Mouse (Mus musculus) MEL (cell line): Measurements from ENCODE around the gene Tmem214. TPM values are rescaled to one million over a fixed set of nuclear protein-coding genes. Genes with fewer than 3 reads are reported as not detected.
A peak's percentile ranks its signal among the peaks of the same experiment; 100 is the strongest.

ENCODE experiments used
- DNase-seq: peaks from one replicate; pipeline ENCODE4 v3.0.0; 2011; ENCODE audit warnings: low read depth, low spot score
- H3K27ac ChIP-seq: 2 replicates; pipeline ENCODE4 v1.5.1; 2012; ENCODE audit warnings: low read depth, mild to moderate bottlenecking, control low read depth, low read length, moderate library complexity; ENCODE audit not compliant: control insufficient read depth
- H3K27me3 ChIP-seq, 2 experiments: fragments of 150-350 bp in 1 of 2; sonication (generic) in 1 of 2; 2 replicates each; pipeline ENCODE4 v1.6.1; 2012; ENCODE audit warnings: low read length in 2 of 2, mild to moderate bottlenecking in 2 of 2, improper control_type of control experiment in 1 of 2, moderate library complexity in 1 of 2; ENCODE audit not compliant: insufficient read depth in 2 of 2, control insufficient read depth in 1 of 2
- H3K36me3 ChIP-seq, 2 experiments: 2 replicates each; pipeline ENCODE4 v1.6.1; 2012 to 2014; ENCODE audit warnings: low read length in 2 of 2, improper control_type of control experiment in 1 of 2, inconsistent platforms in 1 of 2, mild to moderate bottlenecking in 1 of 2; ENCODE audit not compliant: insufficient read depth in 2 of 2, control insufficient read depth in 1 of 2
- H3K4me1 ChIP-seq, 2 experiments: fragments of 150-350 bp in 1 of 2; sonication (generic) in 1 of 2; 2 replicates each; pipeline ENCODE4 v1.6.1; 2012; ENCODE audit warnings: low read length in 2 of 2, improper control_type of control experiment in 1 of 2, mild to moderate bottlenecking in 1 of 2; ENCODE audit not compliant: insufficient read depth in 2 of 2, control insufficient read depth in 1 of 2
- H3K4me3 ChIP-seq, 2 experiments: fragments of 150-350 bp in 1 of 2; sonication (generic) in 1 of 2; 2 replicates each; pipeline ENCODE4 v1.5.1; 2012; ENCODE audit warnings: low read depth in 2 of 2, low read length in 2 of 2, mild to moderate bottlenecking in 2 of 2, moderate library complexity in 2 of 2, control low read depth in 1 of 2, improper control_type of control experiment in 1 of 2; ENCODE audit not compliant: control insufficient read depth in 1 of 2, insufficient read depth in 1 of 2
- H3K79me2 ChIP-seq: 2 replicates; pipeline ENCODE4 v1.6.1; 2012; ENCODE audit warnings: mild to moderate bottlenecking, low read length, moderate library complexity; ENCODE audit not compliant: control insufficient read depth, poor library complexity, insufficient read depth
- H3K9ac ChIP-seq: 2 replicates; pipeline ENCODE4 v1.6.1; 2012; ENCODE audit warnings: low read depth, mild to moderate bottlenecking, control low read depth, low read length, moderate library complexity; ENCODE audit not compliant: control insufficient read depth, poor library complexity, severe bottlenecking
- H3K9me3 ChIP-seq: fragments of 150-350 bp; sonication (generic); replicated peaks from 2 replicates; pipeline ENCODE4 v1.6.1; 2012; ENCODE audit warnings: mild to moderate bottlenecking, low read length, improper control_type of control experiment, moderate library complexity; ENCODE audit not compliant: insufficient read depth
- BHLHE40 ChIP-seq: IDR thresholded peaks from 2 replicates; pipeline ENCODE4 v1.6.1; 2012; ENCODE audit warnings: low read depth, mild to moderate bottlenecking, inconsistent platforms, low read length, improper control_type of control experiment, borderline replicate concordance
- CHD1 ChIP-seq: IDR thresholded peaks from 2 replicates; pipeline ENCODE4 v1.6.1; 2012; ENCODE audit warnings: low read depth, mild to moderate bottlenecking, inconsistent platforms, low read length, improper control_type of control experiment
- E2F4 ChIP-seq: IDR thresholded peaks from 2 replicates; pipeline ENCODE4 v1.6.1; 2011; ENCODE audit warnings: low read depth, low read length, improper control_type of control experiment, borderline replicate concordance
- EP300 ChIP-seq, 2 experiments: IDR thresholded peaks; 2 replicates each; pipeline ENCODE4 v1.6.1; 2011; ENCODE audit warnings: improper control_type of control experiment in 2 of 2, low read length in 2 of 2, low read depth in 1 of 2, mild to moderate bottlenecking in 1 of 2
- HCFC1 ChIP-seq: IDR thresholded peaks from 2 replicates; pipeline ENCODE4 v1.6.1; 2012; ENCODE audit warnings: low read depth, mild to moderate bottlenecking, inconsistent platforms, low read length, improper control_type of control experiment, moderate library complexity
- KAT2A ChIP-seq: conservative IDR thresholded peaks from 2 replicates; pipeline ENCODE4 v1.6.1; 2012; ENCODE audit warnings: low read depth, low read length, improper control_type of control experiment, inconsistent platforms
- MAX ChIP-seq: IDR thresholded peaks from 2 replicates; pipeline ENCODE4 v1.6.1; 2011; ENCODE audit warnings: low read length, improper control_type of control experiment
- MYC ChIP-seq: IDR thresholded peaks from 2 replicates; pipeline ENCODE4 v1.6.1; 2011; ENCODE audit warnings: low read depth, mild to moderate bottlenecking, low read length, improper control_type of control experiment, moderate library complexity
- NELFE ChIP-seq: IDR thresholded peaks from 2 replicates; pipeline ENCODE4 v1.6.1; 2011; ENCODE audit warnings: low read depth, low read length, improper control_type of control experiment
- UBTF ChIP-seq: IDR thresholded peaks from 2 replicates; pipeline ENCODE4 v1.6.1; 2012; ENCODE audit warnings: low read depth, mild to moderate bottlenecking, inconsistent platforms, low read length, improper control_type of control experiment, moderate library complexity, borderline replicate concordance; ENCODE audit not compliant: insufficient read depth
- USF1 ChIP-seq: IDR thresholded peaks from 2 replicates; pipeline ENCODE4 v1.6.1; 2014; ENCODE audit warnings: low read depth, mild to moderate bottlenecking, inconsistent platforms, low read length, improper control_type of control experiment, moderate library complexity
- ZC3H11A ChIP-seq: IDR thresholded peaks from 2 replicates; pipeline ENCODE4 v1.6.1; 2012; ENCODE audit warnings: low read depth, mild to moderate bottlenecking, inconsistent platforms, low read length, improper control_type of control experiment
- ZKSCAN1 ChIP-seq: IDR thresholded peaks from 2 replicates; pipeline ENCODE4 v1.6.1; 2012; ENCODE audit warnings: low read depth, mild to moderate bottlenecking, inconsistent platforms, low read length, improper control_type of control experiment, moderate library complexity
- polyA plus RNA-seq, 2 experiments: library from polyadenylated mRNA; stranded (reverse) in 1 of 2; unstranded in 1 of 2; fragments of >175 nt in 1 of 2; fragments of >200 nt in 1 of 2; gene quantifications; 2 replicates each; pipeline versions ENCODE4 v1.2.1 to v1.2.4; 2012; ENCODE audit warnings: low replicate concordance in 2 of 2, low read depth in 1 of 2; ENCODE audit not compliant: insufficient read length in 2 of 2, insufficient read depth in 1 of 2, missing spikeins in 1 of 2
- total RNA-seq: library from RNA; depleted of rRNA; stranded (reverse); fragments of 300-350 nt; gene quantifications from 2 replicates; pipeline ENCODE4 v1.2.3, GENCODE M21; 2012; rRNA removed

The Tmem214 gene
- total and polyA plus RNA-seq, 3 experiments = 50.5 to 170 (median 101) TPM

DNA sequence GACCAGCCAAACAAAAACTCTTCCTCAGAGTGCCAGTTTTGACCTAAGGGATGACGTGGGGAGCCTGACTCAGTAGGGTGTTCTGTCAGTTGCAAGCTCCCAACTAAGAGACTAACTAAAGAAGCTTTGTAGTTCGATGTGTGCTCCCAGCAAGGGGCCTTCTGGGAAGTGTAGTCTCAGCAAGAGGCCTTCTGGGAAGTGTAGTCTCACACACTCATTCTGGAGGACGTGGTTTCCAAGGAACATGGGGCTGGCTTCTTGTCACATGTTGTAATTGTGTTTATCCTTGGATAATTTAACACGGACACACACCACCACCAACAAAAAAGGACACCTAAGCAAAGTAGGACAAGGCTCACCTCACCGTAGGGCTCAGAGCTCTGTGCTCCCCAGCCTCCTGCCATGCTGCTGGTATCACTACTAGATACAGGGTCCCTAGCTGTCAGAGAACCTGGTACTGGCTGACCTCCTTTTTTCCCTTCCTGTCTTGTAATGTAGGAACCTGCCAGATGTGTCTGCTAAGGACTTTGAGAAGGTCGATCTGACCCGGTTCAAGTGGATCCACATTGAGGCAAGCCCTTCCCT, 60.2 kb downstream of the Tmem214 start:
- H3K4me1 ChIP-seq = peaks cover 0 to 7% of the 10 kb centered on the region in 2 experiments; a peak in 1 of 4 replicates
- H3K9ac ChIP-seq = no peak overlapping the region
- no peaks in the 10 kb centered on the region for H3K9me3 ChIP-seq
- no peaks in the 10 kb centered on the region for H3K27me3 ChIP-seq
- TF ChIP-seq CHD1 = no peak
- 0 out of 2 replicates have a peak, but pooled peaks have one; percentile 34 for TF ChIP-seq MYC
- no peak for TF ChIP-seq NELFE
- TF ChIP-seq KAT2A = peak; percentile 62
- peak; percentile 92 for TF ChIP-seq HCFC1
- TF ChIP-seq USF1 = no peak
- TF ChIP-seq ZC3H11A = no peak
- no peak for TF ChIP-seq EP300 (IDR thresholded peaks at IDR 0.05; ENCODE audit: low read depth in 1 of 2, low read length in 2 of 2)
- no peak for TF ChIP-seq ZKSCAN1
- no peak for TF ChIP-seq UBTF
- TF ChIP-seq E2F4 = no peak
- no peak for TF ChIP-seq MAX
- TF ChIP-seq BHLHE40 = no peak
- TF ChIP-seq, all 39 proteins: peak for 3
- peak; percentile 41 for DNase-seq
- Histone ChIP-seq H3K4me3 (no peak overlapping the region), H3K36me3 (peaks cover 0 to 2% of the 10 kb centered on the region in 2 experiments; a peak in 1 of 4 replicates), H3K79me2 (peaks cover 2% of the 10 kb centered on the region; the same call in 1 of the 2 replicates), H3K27ac (no peak overlapping the region)

Other genes starting within 250 kb of the Tmem214 start
- 15.7 and 18.0 TPM in 2 replicates for gene Slc35f6, start 220.1 kb upstream of the Tmem214 start, total RNA-seq
- 10 to 100 TPM in 1 of 2 experiments, not detected in 1; 32.4 TPM for gene Slc35f6, start 220.1 kb upstream of the Tmem214 start, polyA plus RNA-seq
- gene Cenpa, start 201.2 kb upstream of the Tmem214 start, total RNA-seq = 341 and 345 TPM in 2 replicates
- gene Cenpa, start 201.2 kb upstream of the Tmem214 start, polyA plus RNA-seq = 100 to 1,000 TPM; 100 to 566 TPM
- gene Dpysl5, start 156.4 kb upstream of the Tmem214 start, total RNA-seq = not detected in 2 replicates
- gene Dpysl5, start 156.4 kb upstream of the Tmem214 start, polyA plus RNA-seq = not detected
- 0.04 TPM in 1 of 2 replicates, not detected in the other for gene Mapre3, start 53.4 kb upstream of the Tmem214 start, total RNA-seq
- gene Mapre3, start 53.4 kb upstream of the Tmem214 start, polyA plus RNA-seq = under 1 TPM in 1 of 2 experiments, not detected in 1; 0.81 TPM
- 10.6 and 12.8 TPM in 2 replicates for gene Agbl5, start 20.7 kb downstream of the Tmem214 start, total RNA-seq
- 10 to 100 TPM in 1 of 2 experiments, not detected in 1; 45.0 TPM for gene Agbl5, start 20.7 kb downstream of the Tmem214 start, polyA plus RNA-seq
- gene Ost4, start 39.8 kb downstream of the Tmem214 start, total RNA-seq = 296 and 321 TPM in 2 replicates
- 100 to 1,000 TPM; 220 to 478 TPM for gene Ost4, start 39.8 kb downstream of the Tmem214 start, polyA plus RNA-seq
- gene Emilin1, start 45.4 kb downstream of the Tmem214 start, total RNA-seq = 1.3 and 1.5 TPM in 2 replicates
- gene Emilin1, start 45.4 kb downstream of the Tmem214 start, polyA plus RNA-seq = 1 to 10 TPM in 1 of 2 experiments, not detected in 1; 2.0 TPM
- gene Khk, start 53.4 kb downstream of the Tmem214 start, total RNA-seq = 268 and 308 TPM in 2 replicates
- gene Khk, start 53.4 kb downstream of the Tmem214 start, polyA plus RNA-seq = 100 to 1,000 TPM in 1 of 2 experiments, not detected in 1; 461 TPM
- gene Cgref1, start 77.6 kb downstream of the Tmem214 start, total RNA-seq = not detected in 2 replicates
- gene Cgref1, start 77.6 kb downstream of the Tmem214 start, polyA plus RNA-seq = 1 to 10 TPM in 1 of 2 experiments, not detected in 1; 1.4 TPM
- 141 and 143 TPM in 2 replicates for gene Preb, start 92.3 kb downstream of the Tmem214 start, total RNA-seq
- gene Preb, start 92.3 kb downstream of the Tmem214 start, polyA plus RNA-seq = 100 to 1,000 TPM in 1 of 2 experiments, not detected in 1; 247 TPM
- 0.03 and 0.08 TPM in 2 replicates for gene Tcf23, start 100.7 kb downstream of the Tmem214 start, total RNA-seq
- gene Tcf23, start 100.7 kb downstream of the Tmem214 start, polyA plus RNA-seq = under 1 TPM in 1 of 2 experiments, not detected in 1; 0.07 TPM
- 31.7 and 37.2 TPM in 2 replicates for gene Atraid, start 180.3 kb downstream of the Tmem214 start, total RNA-seq
- gene Atraid, start 180.3 kb downstream of the Tmem214 start, polyA plus RNA-seq = 10 to 100 TPM in 1 of 2 experiments, not detected in 1; 58.0 TPM
- gene Slc5a6, start 180.9 kb downstream of the Tmem214 start, total RNA-seq = 25.6 and 34.5 TPM in 2 replicates
- 10 to 100 TPM in 1 of 2 experiments, not detected in 1; 41.7 TPM for gene Slc5a6, start 180.9 kb downstream of the Tmem214 start, polyA plus RNA-seq
- 213 and 228 TPM in 2 replicates for gene Cad, start 186.8 kb downstream of the Tmem214 start, total RNA-seq
- 100 to 1,000 TPM; 254 to 383 TPM for gene Cad, start 186.8 kb downstream of the Tmem214 start, polyA plus RNA-seq
- gene Dnajc5g, start 238.3 kb downstream of the Tmem214 start, total RNA-seq = not detected in 2 replicates
- gene Dnajc5g, start 238.3 kb downstream of the Tmem214 start, polyA plus RNA-seq = not detected
- gene Slc30a3, start 240.2 kb downstream of the Tmem214 start, total RNA-seq = not detected in 2 replicates
- not detected for gene Slc30a3, start 240.2 kb downstream of the Tmem214 start, polyA plus RNA-seq
- not detected in 2 replicates for gene Trim54, start 248.7 kb downstream of the Tmem214 start, total RNA-seq
- not detected for gene Trim54, start 248.7 kb downstream of the Tmem214 start, polyA plus RNA-seq